ENCODE assay signal across 15 mouse cellular contexts in the genomic region with DNA sequence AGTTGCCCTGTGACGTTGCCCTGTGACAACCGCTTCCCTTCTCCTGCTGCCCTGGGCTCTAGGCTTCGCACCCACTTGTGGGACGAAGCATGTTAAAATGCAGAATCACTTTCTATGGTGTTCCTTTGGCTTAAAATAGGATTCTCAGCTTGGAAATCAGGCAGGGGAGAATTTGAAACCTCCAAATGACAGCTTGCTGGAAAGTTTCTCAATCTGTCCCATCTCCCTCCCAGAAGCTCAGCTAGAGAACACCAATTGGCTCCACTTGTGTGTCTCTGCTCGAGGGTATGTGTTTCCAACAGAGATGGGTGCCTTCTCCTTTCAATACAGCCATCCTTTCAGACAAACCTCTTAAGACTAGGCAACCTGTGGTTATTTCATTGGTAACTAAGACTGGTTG. TPM values are rescaled to one million over a fixed set of nuclear protein-coding genes. Genes with fewer than 3 reads are reported as not detected.
"Had no signal": no experiment of that assay in that cellular context is flagged by ENCODE, and none has a peak within 500 bp of the region (broad histone marks: within the 10 kb centered on the region; RNA-seq: fewer than 3 reads in every experiment).

No protein-coding gene starts in this region.

- ATAC-seq: intestine, postnatal 0 days; liver, postnatal 0 days; lung, postnatal 0 days; midbrain, embryonic 13.5 days; midbrain, embryonic 16.5 days had no signal

- DNase-seq: kidney, adult 2 months; kidney, postnatal 25 days; left cerebral cortex, postnatal 4 days; liver, postnatal 0 days; lung, embryonic 14.5 days; retina, postnatal 1 day; right cerebral cortex, postnatal 25 days; spleen, adult 18-20 months; thymus, adult 18-20 months; thymus, postnatal 36 days had no signal

RNA-seq across cellular contexts. Expression of a gene that starts 56.4 kb away (rescaled TPM):
- total RNA-seq: monocyte, adult 5-6 weeks had no signal
